Comparison of ENCODE assay signal across 8 mouse cellular contexts in the genomic region with DNA sequence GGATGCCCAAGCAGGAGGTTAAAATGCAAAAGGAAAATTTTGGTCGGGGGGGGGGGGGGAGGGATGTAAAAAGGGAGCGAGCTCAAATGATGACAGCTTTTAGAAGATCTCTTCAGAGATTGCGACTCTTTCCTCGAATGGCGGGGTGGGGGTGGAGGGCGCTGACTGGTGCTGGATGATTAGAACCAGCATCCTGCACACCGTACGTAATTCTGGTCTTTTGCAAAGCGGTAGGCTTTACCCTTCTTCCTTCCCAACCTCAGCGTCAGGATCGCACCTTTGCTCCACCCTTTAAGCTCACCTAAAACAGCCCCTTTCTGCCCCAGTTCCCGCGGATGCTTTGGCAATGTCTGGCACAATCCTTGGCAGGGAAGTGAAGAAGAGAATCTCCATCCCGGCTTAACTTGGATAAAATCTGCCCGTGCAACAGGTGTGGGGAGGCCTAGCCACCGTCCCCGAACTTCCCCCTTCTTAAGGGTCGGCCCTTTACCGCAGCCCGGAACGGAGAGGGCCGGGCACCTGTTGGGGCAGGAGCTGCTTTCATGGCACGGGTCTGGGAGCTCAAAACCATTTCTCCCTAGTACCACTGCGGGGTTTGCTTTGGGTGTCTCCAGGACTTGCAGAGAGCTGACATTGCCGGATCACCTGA. TPM values are rescaled to one million over a fixed set of nuclear protein-coding genes. Genes with fewer than 3 reads are reported as not detected.
DNase-seq lines count a peak whose midpoint lies in the region; ATAC-seq lines count a peak whose summit lies in the region.

No protein-coding gene starts in this region.

- H3K4me1 ChIP-seq in heart, embryonic 12.5 days (replicated peaks) = peaks cover 51% of the 10 kb centered on the region
- H3K4me1 ChIP-seq in embryonic facial prominence, embryonic 14.5 days (ENCODE audit: control insufficient read depth, insufficient read depth, low read length) = peaks cover 37% of the 10 kb centered on the region
- peaks cover 22% of the 10 kb centered on the region for H3K4me1 ChIP-seq in liver, embryonic 11.5 days (replicated peaks; ENCODE audit: control insufficient read depth, insufficient read depth, low read length)
- H3K4me1 ChIP-seq in stomach, embryonic 16.5 days (ENCODE audit: control insufficient read depth, insufficient read depth, low read length) = peaks cover 43% of the 10 kb centered on the region

- no peak overlapping the region for H3K27ac ChIP-seq in heart, embryonic 12.5 days (ENCODE audit: poor library complexity, severe bottlenecking)
- peak overlapping the region; percentile 86 for H3K27ac ChIP-seq in embryonic facial prominence, embryonic 14.5 days (replicated peaks; ENCODE audit: low read depth, low read length)
- no peak overlapping the region; the same call in 1 of the 2 replicates for H3K27ac ChIP-seq in liver, embryonic 11.5 days (ENCODE audit: low read depth, low read length)
- H3K27ac ChIP-seq in stomach, embryonic 16.5 days (ENCODE audit: low read length) = 0 out of 2 replicates have a peak overlapping the region, but pooled peaks have one; percentile 72

- no peak for DNase-seq in heart, adult 9 months (ENCODE audit: low spot score in 2 of 2)
- peak; percentile 49 for DNase-seq in CD4-positive, CD25-positive, alpha-beta regulatory T cell, adult 2 months (ENCODE audit: low read depth, low spot score)
- DNase-seq in embryonic facial prominence, embryonic 14.5 days (ENCODE audit: low spot score) = no peak
- DNase-seq in liver, embryonic 11.5 days (ENCODE audit: low spot score) = no peak
- DNase-seq in gastrocnemius, postnatal 36 days = no peak

- 2% methylated on average over 25 of the region's 25 CpGs for WGBS in heart, embryonic 12.5 days
- WGBS in embryonic facial prominence, embryonic 14.5 days = 1% methylated on average over 24 of the region's 25 CpGs
- WGBS in liver, embryonic 11.5 days = under 1% methylated on average over 25 of the region's 25 CpGs
- 2% methylated on average over 25 of the region's 25 CpGs for WGBS in stomach, embryonic 16.5 days

- intact Hi-C loops in gastrocnemius, postnatal 36 days (cut with DNase I) = no loop called here

- no peaks in the 10 kb centered on the region for H3K9me3 ChIP-seq in heart, embryonic 12.5 days (replicated peaks)
- no peaks in the 10 kb centered on the region for H3K9me3 ChIP-seq in embryonic facial prominence, embryonic 14.5 days (ENCODE audit: control insufficient read depth, low read length)
- H3K9me3 ChIP-seq in liver, embryonic 11.5 days (ENCODE audit: control insufficient read depth, low read length) = no peaks in the 10 kb centered on the region
- H3K9me3 ChIP-seq in stomach, embryonic 16.5 days (replicated peaks; ENCODE audit: control insufficient read depth, low read length) = no peaks in the 10 kb centered on the region

- H3K36me3 ChIP-seq in heart, embryonic 12.5 days = no peaks in the 10 kb centered on the region
- 0 out of 2 replicates have a peak, but pooled peaks cover 3% of the 10 kb centered on the region for H3K36me3 ChIP-seq in embryonic facial prominence, embryonic 14.5 days (ENCODE audit: control insufficient read depth, insufficient read depth, low read length)
- no peaks in the 10 kb centered on the region for H3K36me3 ChIP-seq in liver, embryonic 11.5 days (ENCODE audit: control insufficient read depth, insufficient read depth, low read length)
- H3K36me3 ChIP-seq in stomach, embryonic 16.5 days (ENCODE audit: control insufficient read depth, insufficient read depth, low read length) = no peaks in the 10 kb centered on the region

- H3K4me2 ChIP-seq in heart, embryonic 12.5 days = peak overlapping the region; percentile 81
- H3K4me2 ChIP-seq in embryonic facial prominence, embryonic 14.5 days (ENCODE audit: low read depth, low read length) = peak overlapping the region; percentile 97
- H3K4me2 ChIP-seq in liver, embryonic 11.5 days = peak overlapping the region; percentile 98
- peak overlapping the region; percentile 95 for H3K4me2 ChIP-seq in stomach, embryonic 16.5 days (ENCODE audit: low read depth, low read length)

- peak overlapping the region; percentile 80 for H3K9ac ChIP-seq in heart, embryonic 12.5 days
- peak overlapping the region; percentile 79 for H3K9ac ChIP-seq in embryonic facial prominence, embryonic 14.5 days (ENCODE audit: low read depth, low read length)
- peak overlapping the region; percentile 60 for H3K9ac ChIP-seq in liver, embryonic 11.5 days (ENCODE audit: low read depth, low read length)
- peak overlapping the region; percentile 83 for H3K9ac ChIP-seq in stomach, embryonic 16.5 days (ENCODE audit: low read length)

- peaks cover 76% of the 10 kb centered on the region for H3K27me3 ChIP-seq in heart, embryonic 12.5 days (replicated peaks)
- H3K27me3 ChIP-seq in embryonic facial prominence, embryonic 14.5 days (replicated peaks; ENCODE audit: control insufficient read depth, insufficient read depth, low read length) = peaks cover 29% of the 10 kb centered on the region; the same call in 1 of the 2 replicates
- H3K27me3 ChIP-seq in liver, embryonic 11.5 days (replicated peaks; ENCODE audit: control insufficient read depth, insufficient read depth, low read length) = peaks cover 90% of the 10 kb centered on the region
- H3K27me3 ChIP-seq in stomach, embryonic 16.5 days (ENCODE audit: control insufficient read depth, insufficient read depth, low read length) = peaks cover 16% of the 10 kb centered on the region

- H3K4me3 ChIP-seq in heart, embryonic 12.5 days = peak overlapping the region; percentile 76
- H3K4me3 ChIP-seq in embryonic facial prominence, embryonic 14.5 days (ENCODE audit: low read depth, low read length) = peak overlapping the region; percentile 80
- peak overlapping the region; percentile 76 for H3K4me3 ChIP-seq in liver, embryonic 11.5 days (ENCODE audit: low read depth, low read length)
- peak overlapping the region; percentile 75 for H3K4me3 ChIP-seq in stomach, embryonic 16.5 days (replicated peaks; ENCODE audit: low read length)

- ATAC-seq in heart, embryonic 12.5 days (ENCODE audit: insufficient number of reproducible peaks, low FRiP score) = no peak
- ATAC-seq in embryonic facial prominence, embryonic 14.5 days (ENCODE audit: low read depth) = peak; percentile 6; the same call in 1 of the 2 replicates
- ATAC-seq in liver, embryonic 11.5 days (replicated peaks; ENCODE audit: low FRiP score) = no peak
- no peak for ATAC-seq in stomach, embryonic 16.5 days (ENCODE audit: insufficient read depth, low FRiP score)
- no peak for ATAC-seq in megakaryocyte-erythroid progenitor cell, adult 5-6 weeks (replicated peaks; ENCODE audit: low FRiP score, low TSS enrichment, poor library complexity, severe bottlenecking)

RNA-seq across cellular contexts. Expression of a gene that starts 3.3 kb away (rescaled TPM):
- polyA plus RNA-seq in heart, embryonic 12.5 days (2016; fragmentation: Nextera tagmentation; extraction: Ambion mirVana) = 9.5 and 10.3 TPM in 2 replicates
- polyA plus RNA-seq in embryonic facial prominence, embryonic 14.5 days (2014; fragmentation: Nextera tagmentation; extraction: Ambion mirVana) = 29.0 and 37.0 TPM in 2 replicates
- polyA plus RNA-seq in liver, embryonic 11.5 days (2014; fragmentation: Nextera tagmentation; extraction: Ambion mirVana) = 13.2 TPM in 2 replicates
- 27.3 and 28.2 TPM in 2 replicates for polyA plus RNA-seq in stomach, embryonic 16.5 days (2015; fragmentation: Nextera tagmentation; extraction: Ambion mirVana)
- not detected in 2 replicates for total RNA-seq in megakaryocyte-erythroid progenitor cell, adult 5-6 weeks (2014; fragmentation: Nextera tagmentation)
- not detected in 2 replicates for total RNA-seq in megakaryocyte-erythroid progenitor cell, adult 5-6 weeks (2017)
- total RNA-seq in gastrocnemius, postnatal 36 days (2021) = 1 to 10 TPM; 2.5 to 4.2 TPM

RNA-seq across cellular contexts. Expression of a gene that starts 24.1 kb away (rescaled TPM):
- polyA plus RNA-seq in heart, embryonic 12.5 days (2016; fragmentation: Nextera tagmentation; extraction: Ambion mirVana) = 46.7 and 46.8 TPM in 2 replicates
- 14.9 and 18.8 TPM in 2 replicates for polyA plus RNA-seq in embryonic facial prominence, embryonic 14.5 days (2014; fragmentation: Nextera tagmentation; extraction: Ambion mirVana)
- polyA plus RNA-seq in liver, embryonic 11.5 days (2014; fragmentation: Nextera tagmentation; extraction: Ambion mirVana) = 8.3 and 12.3 TPM in 2 replicates
- 15.2 and 17.8 TPM in 2 replicates for polyA plus RNA-seq in stomach, embryonic 16.5 days (2015; fragmentation: Nextera tagmentation; extraction: Ambion mirVana)
- 55.8 and 57.2 TPM in 2 replicates for total RNA-seq in megakaryocyte-erythroid progenitor cell, adult 5-6 weeks (2014; fragmentation: Nextera tagmentation)
- total RNA-seq in megakaryocyte-erythroid progenitor cell, adult 5-6 weeks (2017) = 28.8 and 45.9 TPM in 2 replicates
- total RNA-seq in gastrocnemius, postnatal 36 days (2021) = 10 to 100 TPM; 24.2 to 26.7 TPM

RNA-seq across cellular contexts. Expression of a gene that starts 28.7 kb away (rescaled TPM):
- 15.0 and 16.4 TPM in 2 replicates for polyA plus RNA-seq in heart, embryonic 12.5 days (2016; fragmentation: Nextera tagmentation; extraction: Ambion mirVana)
- polyA plus RNA-seq in embryonic facial prominence, embryonic 14.5 days (2014; fragmentation: Nextera tagmentation; extraction: Ambion mirVana) = 21.5 and 23.4 TPM in 2 replicates
- polyA plus RNA-seq in liver, embryonic 11.5 days (2014; fragmentation: Nextera tagmentation; extraction: Ambion mirVana) = 18.8 and 19.4 TPM in 2 replicates
- 17.0 and 18.6 TPM in 2 replicates for polyA plus RNA-seq in stomach, embryonic 16.5 days (2015; fragmentation: Nextera tagmentation; extraction: Ambion mirVana)
- 79.8 and 96.4 TPM in 2 replicates for total RNA-seq in megakaryocyte-erythroid progenitor cell, adult 5-6 weeks (2014; fragmentation: Nextera tagmentation)
- 152 and 181 TPM in 2 replicates for total RNA-seq in megakaryocyte-erythroid progenitor cell, adult 5-6 weeks (2017)
- 10 to 100 TPM; 50.0 to 56.2 TPM for total RNA-seq in gastrocnemius, postnatal 36 days (2021)

RNA-seq across cellular contexts. Expression of a gene that starts 43.3 kb away (rescaled TPM):
- polyA plus RNA-seq in heart, embryonic 12.5 days (2016; fragmentation: Nextera tagmentation; extraction: Ambion mirVana) = 0.91 and 1.1 TPM in 2 replicates
- 0.42 TPM in 2 replicates for polyA plus RNA-seq in embryonic facial prominence, embryonic 14.5 days (2014; fragmentation: Nextera tagmentation; extraction: Ambion mirVana)
- polyA plus RNA-seq in liver, embryonic 11.5 days (2014; fragmentation: Nextera tagmentation; extraction: Ambion mirVana) = 0.60 and 0.68 TPM in 2 replicates
- polyA plus RNA-seq in stomach, embryonic 16.5 days (2015; fragmentation: Nextera tagmentation; extraction: Ambion mirVana) = 0.91 and 0.99 TPM in 2 replicates
- total RNA-seq in megakaryocyte-erythroid progenitor cell, adult 5-6 weeks (2014; fragmentation: Nextera tagmentation) = 0.64 TPM in 1 of 2 replicates, not detected in the other
- 0.61 TPM in 1 of 2 replicates, not detected in the other for total RNA-seq in megakaryocyte-erythroid progenitor cell, adult 5-6 weeks (2017)
- 1 to 10 TPM in 1 of 2 experiments, under 1 TPM in 1; 0.81 to 1.5 TPM for total RNA-seq in gastrocnemius, postnatal 36 days (2021)

Comparison
In these comparisons a context has a peak if more than half of its experiments do, and no peak if none do; other contexts are left out.
1. H3K27ac ChIP-seq: peak in embryonic facial prominence, embryonic 14.5 days (single experiment) and stomach, embryonic 16.5 days (single experiment); none in heart, embryonic 12.5 days (single experiment) and liver, embryonic 11.5 days (single experiment).
2. Peak in every context shown above with its lines, with median percentiles within 50 percentile points of each other: H3K4me2 ChIP-seq, H3K4me3 ChIP-seq and H3K9ac ChIP-seq.